10 mouse cellular contexts compared by ENCODE assay signal in the genomic region with DNA sequence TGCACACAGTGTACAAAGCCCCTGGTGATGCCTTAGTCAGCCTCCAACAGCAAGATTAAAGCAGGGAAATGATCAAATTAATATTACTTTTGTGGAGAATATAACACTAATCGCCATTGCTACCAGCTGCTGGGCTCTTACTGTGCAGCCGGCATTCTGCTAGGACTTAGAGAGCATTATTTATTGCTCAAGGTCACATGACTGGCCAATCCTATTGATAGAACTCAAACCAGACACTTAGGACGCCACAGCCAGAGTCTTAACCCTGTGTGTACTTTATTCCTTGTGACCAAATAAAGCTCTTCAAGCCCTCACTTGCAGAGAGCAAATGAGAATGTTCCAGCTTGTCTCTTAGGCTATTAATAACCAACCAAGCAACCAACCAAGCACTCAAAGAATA.
DNase-seq lines count a peak whose midpoint lies in the region; ATAC-seq lines count a peak whose summit lies in the region.
"Had no signal": no experiment of that assay in that cellular context is flagged by ENCODE, and none has a peak within 500 bp of the region (broad histone marks: within the 10 kb centered on the region; RNA-seq: fewer than 3 reads in every experiment).

No protein-coding gene starts in this region.

- no peak; the same call in 1 of the 2 replicates for ATAC-seq in midbrain, embryonic 13.5 days
- ATAC-seq in midbrain, embryonic 15.5 days (replicated peaks): no peak
- ATAC-seq in intestine, embryonic 16.5 days: peak; percentile 71
- peak; percentile 47; the same call in 1 of the 2 replicates for ATAC-seq in stomach, embryonic 15.5 days (ENCODE audit: insufficient read depth, low FRiP score, low read depth)

- 0 out of 2 replicates have a peak overlapping the region, but pooled peaks have one; percentile 9 for H3K4me2 ChIP-seq in midbrain, embryonic 13.5 days (replicated peaks)
- no peak overlapping the region for H3K4me2 ChIP-seq in midbrain, embryonic 15.5 days
- no peak overlapping the region for H3K4me2 ChIP-seq in intestine, embryonic 16.5 days (ENCODE audit: low read depth, low read length)
- no peak overlapping the region for H3K4me2 ChIP-seq in stomach, embryonic 15.5 days

- peak; percentile 36 for DNase-seq in embryo, embryonic 10 days (ENCODE audit: low spot score)
- DNase-seq in embryo, embryonic 9.5 days (ENCODE audit: extremely low spot score): no peak
- DNase-seq in frontal cortex, postnatal 14 days (ENCODE audit: low spot score in 2 of 2): no peak
- no peak for DNase-seq in ovary, postnatal 14 days (ENCODE audit: low spot score)
- DNase-seq: cerebellum, adult 18-20 months; liver had no signal

- no peak overlapping the region for H3K9ac ChIP-seq in midbrain, embryonic 13.5 days (replicated peaks)
- no peak overlapping the region for H3K9ac ChIP-seq in midbrain, embryonic 15.5 days
- no peak overlapping the region for H3K9ac ChIP-seq in intestine, embryonic 16.5 days (ENCODE audit: low read depth, low read length)
- no peak overlapping the region for H3K9ac ChIP-seq in stomach, embryonic 15.5 days

- no peak overlapping the region for H3K4me3 ChIP-seq in midbrain, embryonic 13.5 days (replicated peaks)
- no peak overlapping the region for H3K4me3 ChIP-seq in midbrain, embryonic 15.5 days
- no peak overlapping the region for H3K4me3 ChIP-seq in intestine, embryonic 16.5 days (ENCODE audit: low read length)
- H3K4me3 ChIP-seq in stomach, embryonic 15.5 days (replicated peaks): no peak overlapping the region

- peaks cover 8% of the 10 kb centered on the region for H3K4me1 ChIP-seq in midbrain, embryonic 13.5 days (replicated peaks)
- peaks cover 3% of the 10 kb centered on the region for H3K4me1 ChIP-seq in midbrain, embryonic 15.5 days
- no peaks in the 10 kb centered on the region for H3K4me1 ChIP-seq in intestine, embryonic 16.5 days (ENCODE audit: control insufficient read depth, insufficient read depth, low read length)
- H3K4me1 ChIP-seq in stomach, embryonic 15.5 days: 0 out of 2 replicates have a peak, but pooled peaks cover 6% of the 10 kb centered on the region

- H3K27ac ChIP-seq in midbrain, embryonic 13.5 days: no peak overlapping the region
- H3K27ac ChIP-seq in midbrain, embryonic 15.5 days: no peak overlapping the region
- no peak overlapping the region; the same call in 1 of the 2 replicates for H3K27ac ChIP-seq in intestine, embryonic 16.5 days (ENCODE audit: low read length)
- peak overlapping the region; percentile 35; the same call in 1 of the 2 replicates for H3K27ac ChIP-seq in stomach, embryonic 15.5 days

- H3K36me3 ChIP-seq in midbrain, embryonic 13.5 days: no peaks in the 10 kb centered on the region
- H3K36me3 ChIP-seq in midbrain, embryonic 15.5 days (replicated peaks): no peaks in the 10 kb centered on the region
- H3K36me3 ChIP-seq in intestine, embryonic 16.5 days (ENCODE audit: control insufficient read depth, insufficient read depth, low read length): no peaks in the 10 kb centered on the region
- H3K36me3 ChIP-seq in stomach, embryonic 15.5 days: no peaks in the 10 kb centered on the region

- no peaks in the 10 kb centered on the region for H3K9me3 ChIP-seq in midbrain, embryonic 13.5 days
- no peaks in the 10 kb centered on the region for H3K9me3 ChIP-seq in midbrain, embryonic 15.5 days
- no peaks in the 10 kb centered on the region for H3K9me3 ChIP-seq in intestine, embryonic 16.5 days (ENCODE audit: control insufficient read depth, low read length)
- no peaks in the 10 kb centered on the region for H3K9me3 ChIP-seq in stomach, embryonic 15.5 days

- WGBS in midbrain, embryonic 13.5 days: 15% methylated on average over 3 of the region's 3 CpGs
- 12% methylated on average over 3 of the region's 3 CpGs for WGBS in midbrain, embryonic 15.5 days
- WGBS in intestine, embryonic 16.5 days: 13% methylated on average over 3 of the region's 3 CpGs
- WGBS in stomach, embryonic 15.5 days: 15% methylated on average over 3 of the region's 3 CpGs

- H3K27me3 ChIP-seq in midbrain, embryonic 13.5 days: no peaks in the 10 kb centered on the region
- H3K27me3 ChIP-seq in midbrain, embryonic 15.5 days (replicated peaks): no peaks in the 10 kb centered on the region
- no peaks in the 10 kb centered on the region for H3K27me3 ChIP-seq in intestine, embryonic 16.5 days (replicated peaks; ENCODE audit: control insufficient read depth, insufficient read depth, low read length)
- H3K27me3 ChIP-seq in stomach, embryonic 15.5 days (replicated peaks): no peaks in the 10 kb centered on the region

Comparison
In these comparisons a context has a peak if more than half of its experiments do, and no peak if none do; other contexts are left out.
1. ATAC-seq: peak in intestine, embryonic 16.5 days (single experiment) and stomach, embryonic 15.5 days (single experiment); none in midbrain, embryonic 13.5 days (single experiment) and midbrain, embryonic 15.5 days (single experiment).